Mouse (Mus musculus): ENCODE measurements around the gene Agpat1. TPM values are rescaled to one million over a fixed set of nuclear protein-coding genes. Genes with fewer than 3 reads are reported as not detected.

Agpat1 gene
- polyA plus RNA-seq, 1 experiment, result 350 TPM

- no peaks in the 10 kb centered on the region for H3K36me3 ChIP-seq (ENCODE audit: control insufficient read depth, insufficient read depth, low read length)
- no peaks in the 10 kb centered on the region for H3K27me3 ChIP-seq (ENCODE audit: control insufficient read depth, insufficient read depth, low read length)
- H3K4me3 ChIP-seq (ENCODE audit: control insufficient read depth, insufficient read depth, low read length), result peak overlapping the region; percentile 23; the same call in 1 of the 2 replicates
- peaks cover 33% of the 10 kb centered on the region for H3K4me1 ChIP-seq (replicated peaks; ENCODE audit: control insufficient read depth, insufficient read depth, low read length)
- 44% methylated on average over 3 of the region's 3 CpGs for WGBS
- TF ChIP-seq POLR2A (IDR thresholded peaks at IDR 0.05; ENCODE audit: control insufficient read depth, extremely low read depth, insufficient read depth, low read length, poor library complexity), result no peak
- no peak for TF ChIP-seq CTCF (IDR thresholded peaks at IDR 0.05; ENCODE audit: borderline replicate concordance, control insufficient read depth, extremely low read depth, insufficient read depth, low read length, poor library complexity)
- peak overlapping the region; percentile 95 for H3K27ac ChIP-seq (ENCODE audit: control insufficient read depth, insufficient read depth, low read length)
- DNase-seq, result no peak
Observed at GRCm38 (mm10) chr17:34588767-34589166, 15.3 kb upstream of the Agpat1 start.

- peak overlapping the region; percentile 65 for H3K4me3 ChIP-seq (ENCODE audit: control insufficient read depth, insufficient read depth, low read length)
- WGBS, result 5% methylated on average over 7 of the region's 7 CpGs
- H3K27me3 ChIP-seq (ENCODE audit: control insufficient read depth, insufficient read depth, low read length), result no peaks in the 10 kb centered on the region
- peak overlapping the region; percentile 95 for H3K27ac ChIP-seq (ENCODE audit: control insufficient read depth, insufficient read depth, low read length)
- DNase-seq, result no peak
- peaks cover 38% of the 10 kb centered on the region for H3K4me1 ChIP-seq (replicated peaks; ENCODE audit: control insufficient read depth, insufficient read depth, low read length)
- TF ChIP-seq CTCF (IDR thresholded peaks at IDR 0.05; ENCODE audit: borderline replicate concordance, control insufficient read depth, extremely low read depth, insufficient read depth, low read length, poor library complexity) (no peak), POLR2A (IDR thresholded peaks at IDR 0.05; ENCODE audit: control insufficient read depth, extremely low read depth, insufficient read depth, low read length, poor library complexity) (no peak)
- peaks cover under 1% of the 10 kb centered on the region for H3K36me3 ChIP-seq (ENCODE audit: control insufficient read depth, insufficient read depth, low read length)
Observed at GRCm38 (mm10) chr17:34589206-34589605, 14.9 kb upstream of the Agpat1 start.

DNA sequence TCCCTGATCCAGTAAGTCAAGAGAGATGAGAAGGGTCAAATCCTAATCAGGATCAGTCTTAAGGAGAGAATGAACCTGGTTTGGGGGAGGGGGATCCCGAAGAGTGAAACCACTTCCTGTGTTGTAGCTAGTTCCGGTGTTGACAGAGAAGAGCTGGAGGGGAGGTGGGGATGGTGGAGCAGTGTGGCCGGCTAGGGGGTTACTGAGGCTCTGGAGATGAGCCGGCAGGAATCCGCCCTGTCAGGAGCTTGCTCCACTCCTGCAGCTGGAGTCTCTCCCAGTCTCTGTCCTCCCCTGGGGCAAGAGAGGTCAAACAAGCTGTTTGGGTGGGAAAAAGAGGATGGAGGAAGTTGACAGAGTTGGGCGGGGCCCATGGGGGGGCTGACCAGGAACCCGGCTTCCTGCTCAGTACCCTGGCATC is 14.4 kb upstream of the Agpat1 start, which contains the start of gene Gpsm3:
Gene Gpsm3 (plus strand): TSS at position 126 of the 421 bp plus-strand sequence.
- Histone ChIP-seq H3K27me3 (ENCODE audit: control insufficient read depth, insufficient read depth, low read length) (no peaks in the 10 kb centered on the region), H3K27ac (ENCODE audit: control insufficient read depth, insufficient read depth, low read length) (peak within 1 kb of the TSS; percentile 95), H3K4me1 (replicated peaks; ENCODE audit: control insufficient read depth, insufficient read depth, low read length) (peaks cover 38% of the 10 kb centered on the region), H3K36me3 (ENCODE audit: control insufficient read depth, insufficient read depth, low read length) (peaks cover 6% of the 10 kb centered on the region), H3K4me3 (ENCODE audit: control insufficient read depth, insufficient read depth, low read length) (peak within 1 kb of the TSS; percentile 65)
- peak; percentile 81 for DNase-seq
- WGBS, result 1% methylated on average over 7 of the region's 7 CpGs
- TF ChIP-seq POLR2A (IDR thresholded peaks at IDR 0.05; ENCODE audit: control insufficient read depth, extremely low read depth, insufficient read depth, low read length, poor library complexity) (peak; percentile 93), CTCF (IDR thresholded peaks at IDR 0.05; ENCODE audit: borderline replicate concordance, control insufficient read depth, extremely low read depth, insufficient read depth, low read length, poor library complexity) (no peak)

DNA sequence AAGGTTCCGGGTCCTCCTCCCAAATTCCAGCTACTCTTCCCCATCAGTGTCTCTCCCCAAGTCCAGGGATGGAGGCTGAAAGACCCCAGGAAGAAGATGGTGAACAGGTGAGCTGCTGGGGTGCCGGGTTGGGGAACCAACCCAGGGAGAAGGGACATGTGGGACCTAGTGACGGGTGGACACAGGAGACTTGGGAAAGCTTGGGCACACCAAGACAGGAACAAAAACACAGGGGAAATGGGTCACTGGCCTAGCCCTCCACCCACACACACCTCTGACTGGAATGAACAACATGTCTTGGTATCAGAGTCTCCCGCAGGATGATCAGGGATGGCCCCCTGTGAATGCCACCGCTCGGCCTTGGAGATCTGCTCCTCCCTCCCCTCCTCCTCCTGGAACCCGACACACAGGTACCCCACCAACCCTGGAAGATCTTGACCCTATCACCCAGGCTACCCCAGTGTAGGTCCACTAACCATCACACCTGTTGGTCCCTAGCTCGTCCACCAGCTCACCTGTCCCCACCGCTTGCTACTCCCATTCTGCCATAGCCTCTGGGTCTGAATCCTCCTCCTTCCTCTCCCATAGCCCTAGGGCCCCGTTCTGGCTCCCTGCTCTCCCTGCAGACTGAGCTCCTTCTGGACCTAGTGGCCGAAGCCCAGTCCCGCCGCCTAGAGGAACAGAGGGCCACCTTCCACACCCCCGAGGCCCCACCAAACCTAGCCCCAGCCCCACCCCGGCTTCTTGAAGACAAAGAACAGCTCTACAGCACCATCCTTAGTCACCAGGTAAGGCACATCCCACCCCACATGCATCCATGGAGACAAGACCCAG is 13.7 kb upstream of the Agpat1 start:
- peaks cover 38% of the 10 kb centered on the region for H3K4me1 ChIP-seq (replicated peaks; ENCODE audit: control insufficient read depth, insufficient read depth, low read length)
- peak overlapping the region; percentile 95 for H3K27ac ChIP-seq (ENCODE audit: control insufficient read depth, insufficient read depth, low read length)
- peak; percentile 39 for DNase-seq
- 37% methylated on average over 15 of the region's 15 CpGs for WGBS
- H3K4me3 ChIP-seq (ENCODE audit: control insufficient read depth, insufficient read depth, low read length), result peak overlapping the region; percentile 65
- TF ChIP-seq CTCF (IDR thresholded peaks at IDR 0.05; ENCODE audit: borderline replicate concordance, control insufficient read depth, extremely low read depth, insufficient read depth, low read length, poor library complexity) (no peak), POLR2A (IDR thresholded peaks at IDR 0.05; ENCODE audit: control insufficient read depth, extremely low read depth, insufficient read depth, low read length, poor library complexity) (no peak)
- no peaks in the 10 kb centered on the region for H3K27me3 ChIP-seq (ENCODE audit: control insufficient read depth, insufficient read depth, low read length)
- H3K36me3 ChIP-seq (ENCODE audit: control insufficient read depth, insufficient read depth, low read length), result peaks cover 13% of the 10 kb centered on the region

- H3K27ac ChIP-seq (ENCODE audit: control insufficient read depth, insufficient read depth, low read length), result peak within 1 kb of the TSS; percentile 95
- H3K36me3 ChIP-seq (ENCODE audit: control insufficient read depth, insufficient read depth, low read length), result peaks cover 20% of the 10 kb centered on the region
- 4% methylated on average over 21 of the region's 21 CpGs for WGBS
- DNase-seq, result peak; percentile 46
- no peaks in the 10 kb centered on the region for H3K27me3 ChIP-seq (ENCODE audit: control insufficient read depth, insufficient read depth, low read length)
- TF ChIP-seq POLR2A (IDR thresholded peaks at IDR 0.05; ENCODE audit: control insufficient read depth, extremely low read depth, insufficient read depth, low read length, poor library complexity), result no peak
- no peak for TF ChIP-seq CTCF (IDR thresholded peaks at IDR 0.05; ENCODE audit: borderline replicate concordance, control insufficient read depth, extremely low read depth, insufficient read depth, low read length, poor library complexity)
- H3K4me3 ChIP-seq (ENCODE audit: control insufficient read depth, insufficient read depth, low read length), result peak within 1 kb of the TSS; percentile 76
- H3K4me1 ChIP-seq (replicated peaks; ENCODE audit: control insufficient read depth, insufficient read depth, low read length), result peaks cover 32% of the 10 kb centered on the region
Observed at GRCm38 (mm10) chr17:34591029-34591993, 12.8 kb upstream of the Agpat1 start, which contains the start of gene Pbx2. Pbx2 (plus strand) TSS chr17:34591266.

DNA sequence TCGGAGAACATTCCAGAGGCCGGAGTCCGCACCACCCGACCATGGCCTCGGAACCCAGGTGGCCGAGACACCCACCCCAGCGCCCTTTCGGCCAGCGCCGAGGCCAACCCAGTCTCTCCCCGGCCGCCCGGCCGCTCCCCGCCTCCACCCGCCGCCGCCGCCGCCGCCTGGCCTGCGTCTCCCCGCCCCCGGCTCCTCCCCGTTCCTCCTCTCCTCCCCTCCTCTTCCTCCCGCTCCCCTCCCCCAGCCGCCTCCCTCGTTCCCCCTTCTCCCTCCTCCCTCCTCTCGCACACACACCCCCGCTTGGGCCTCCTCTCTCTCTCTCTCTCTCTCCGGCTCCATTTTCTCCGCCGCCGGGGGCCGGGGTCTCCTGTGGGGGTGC is 12.1 kb upstream of the Agpat1 start:
- TF ChIP-seq POLR2A (IDR thresholded peaks at IDR 0.05; ENCODE audit: control insufficient read depth, extremely low read depth, insufficient read depth, low read length, poor library complexity), result peak; percentile 65
- peak; percentile 39; the same call in 1 of the 2 replicates for TF ChIP-seq CTCF (IDR thresholded peaks at IDR 0.05; ENCODE audit: borderline replicate concordance, control insufficient read depth, extremely low read depth, insufficient read depth, low read length, poor library complexity)
- Histone ChIP-seq H3K36me3 (ENCODE audit: control insufficient read depth, insufficient read depth, low read length) (peaks cover 20% of the 10 kb centered on the region), H3K4me1 (replicated peaks; ENCODE audit: control insufficient read depth, insufficient read depth, low read length) (peaks cover 25% of the 10 kb centered on the region), H3K27me3 (ENCODE audit: control insufficient read depth, insufficient read depth, low read length) (no peaks in the 10 kb centered on the region), H3K4me3 (ENCODE audit: control insufficient read depth, insufficient read depth, low read length) (peak overlapping the region; percentile 76), H3K27ac (ENCODE audit: control insufficient read depth, insufficient read depth, low read length) (peak overlapping the region; percentile 95)
- 3% methylated on average over 35 of the region's 35 CpGs for WGBS
- DNase-seq, result peak; percentile 90
